Mouse (Mus musculus) lung, embryonic 14.5 days (tissue): ENCODE data around the gene Lbhd2. TPM values are rescaled to one million over a fixed set of nuclear protein-coding genes. Genes with fewer than 3 reads are reported as not detected.

Source experiments
- ATAC-seq: fragments of 200-750 bp; cut with Nextera tagmentation; 2 replicates; pipeline ENCODE4 v1.8.0; 2017; ENCODE audit warnings: mild to moderate bottlenecking, moderate TSS enrichment, moderate library complexity; ENCODE audit not compliant: insufficient read depth
- DNase-seq: peaks from one replicate; pipeline ENCODE4 v3.0.0-alpha.2; 2015
- H3K27ac ChIP-seq: fragments of 300-500 bp; sonication (generic); 2 replicates; pipeline ENCODE4 v1.5.1; 2014; ENCODE audit warnings: low read depth, mild to moderate bottlenecking, moderate library complexity
- H3K27me3 ChIP-seq: fragments of 300-500 bp; sonication (generic); 2 replicates; pipeline ENCODE4 v1.6.1; 2014; ENCODE audit warnings: low read length, control low read depth; ENCODE audit not compliant: insufficient read depth
- H3K36me3 ChIP-seq: fragments of 300-500 bp; sonication (generic); 2 replicates; pipeline ENCODE4 v1.6.1; 2014; ENCODE audit warnings: control low read depth; ENCODE audit not compliant: insufficient read depth
- H3K4me1 ChIP-seq: fragments of 300-500 bp; sonication (generic); 2 replicates; pipeline ENCODE4 v1.6.1; 2014; ENCODE audit warnings: antibody characterized with exemption, control low read depth; ENCODE audit not compliant: insufficient read depth
- H3K4me2 ChIP-seq: fragments of 300-500 bp; sonication (generic); 2 replicates; pipeline ENCODE4 v1.6.1; 2014; ENCODE audit warnings: mild to moderate bottlenecking
- H3K4me3 ChIP-seq: fragments of 300-500 bp; sonication (generic); 2 replicates; pipeline ENCODE4 v1.5.1; 2014; ENCODE audit warnings: low read depth, low read length
- H3K9ac ChIP-seq: fragments of 300-500 bp; sonication (generic); 2 replicates; pipeline ENCODE4 v1.6.1; 2014
- H3K9me3 ChIP-seq: fragments of 300-500 bp; sonication (generic); 2 replicates; pipeline ENCODE4 v1.6.1; 2016; ENCODE audit warnings: low read depth, low read length, control low read depth
- CTCF ChIP-seq: IDR thresholded peaks from 2 replicates; pipeline ENCODE4 v1.5.1; 2016; ENCODE audit warnings: antibody characterized with exemption, low read depth
- WGBS: fragments of 180-500 bp; shearing (Covaris S2); extraction: QIAGEN DNeasy Blood & Tissue Kit; methylation state at CpG from one replicate; pipeline ENCODE4 v1.1.7; 2014; 5-methylcytosine and 5-hydroxymethylcytosine counted together
- polyA plus RNA-seq: library from polyadenylated mRNA; unstranded; fragments of >200 nt; fragmentation: Nextera tagmentation; extraction: Ambion mirVana; gene quantifications from 2 replicates; pipeline ENCODE4 v1.2.1, GENCODE M21; 2014

Lbhd2 gene
- polyA plus RNA-seq, 1 experiment from 2014 or later = 0.68 TPM

- Histone ChIP-seq H3K27ac (peak overlapping the region; percentile 20; the same call in 1 of the 2 replicates), H3K27me3 (peaks cover 37% of the 10 kb centered on the region), H3K4me1 (peaks cover 15% of the 10 kb centered on the region; the same call in 1 of the 2 replicates), H3K9me3 (no peaks in the 10 kb centered on the region), H3K9ac (no peak overlapping the region), H3K4me3 (no peak overlapping the region), H3K36me3 (no peaks in the 10 kb centered on the region), H3K4me2 (no peak overlapping the region)
- DNase-seq = no peak
- 32% methylated on average over 6 of the region's 6 CpGs for WGBS
- no peak for ATAC-seq
- no peak for TF ChIP-seq CTCF
Observed at GRCm38 (mm10) chr12:111450359-111450758, 43.8 kb downstream of the Lbhd2 start.

GRCm38 (mm10) chr12:111451561-111451960 lies 45.0 kb downstream of the Lbhd2 start:
- no peak for ATAC-seq
- Histone ChIP-seq H3K36me3 (no peaks in the 10 kb centered on the region), H3K27ac (no peak overlapping the region), H3K27me3 (peaks cover 25% of the 10 kb centered on the region), H3K4me1 (peaks cover 15% of the 10 kb centered on the region; the same call in 1 of the 2 replicates), H3K9me3 (no peaks in the 10 kb centered on the region), H3K4me2 (no peak overlapping the region), H3K4me3 (no peak overlapping the region), H3K9ac (no peak overlapping the region)
- TF ChIP-seq CTCF = no peak
- DNase-seq = no peak
- WGBS = 74% methylated on average over 7 of the region's 7 CpGs

DNA sequence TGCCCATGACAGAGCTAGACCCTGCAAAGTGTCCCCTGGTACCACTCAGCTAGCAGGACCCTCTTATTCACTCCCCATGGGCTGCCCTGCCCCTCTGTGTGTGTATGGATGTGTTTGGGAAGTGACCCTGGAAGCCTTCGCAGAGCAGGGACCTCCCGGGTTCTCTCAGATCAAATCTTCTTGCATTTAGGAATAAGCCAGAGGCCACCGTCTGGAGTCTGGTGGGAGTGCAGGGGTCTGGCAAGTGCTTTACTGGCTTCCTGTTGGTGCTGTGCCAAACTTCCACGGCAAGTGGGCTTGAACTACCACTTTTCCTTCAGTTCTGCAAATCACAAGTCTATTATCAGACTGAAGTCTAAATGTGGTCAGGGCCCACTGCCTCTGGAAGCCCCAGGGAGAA lies 47.4 kb downstream of the Lbhd2 start:
- DNase-seq (peak; percentile 68), ATAC-seq (no peak)
- no peak overlapping the region for H3K27ac ChIP-seq
- 10% methylated on average over 4 of the region's 4 CpGs for WGBS
- TF ChIP-seq CTCF = peak; percentile 28
- no peaks in the 10 kb centered on the region for H3K36me3 ChIP-seq
- no peak overlapping the region for H3K4me3 ChIP-seq
- no peaks in the 10 kb centered on the region for H3K9me3 ChIP-seq
- H3K4me2 ChIP-seq = no peak overlapping the region
- H3K9ac ChIP-seq = no peak overlapping the region
- H3K27me3 ChIP-seq = peaks cover under 1% of the 10 kb centered on the region; the same call in 1 of the 2 replicates
- peaks cover 10% of the 10 kb centered on the region; the same call in 1 of the 2 replicates for H3K4me1 ChIP-seq

- no peaks in the 10 kb centered on the region for H3K36me3 ChIP-seq
- H3K4me3 ChIP-seq = no peak overlapping the region
- H3K4me1 ChIP-seq = peaks cover 5% of the 10 kb centered on the region; the same call in 1 of the 2 replicates
- H3K27ac ChIP-seq = no peak overlapping the region
- DNase-seq (no peak), ATAC-seq (no peak)
- 51% methylated on average over 10 of the region's 10 CpGs for WGBS
- TF ChIP-seq CTCF = no peak
- no peaks in the 10 kb centered on the region for H3K27me3 ChIP-seq
- no peaks in the 10 kb centered on the region for H3K9me3 ChIP-seq
- no peak overlapping the region for H3K4me2 ChIP-seq
- H3K9ac ChIP-seq = no peak overlapping the region
Observed at GRCm38 (mm10) chr12:111454543-111455280, 48.1 kb downstream of the Lbhd2 start.

DNA sequence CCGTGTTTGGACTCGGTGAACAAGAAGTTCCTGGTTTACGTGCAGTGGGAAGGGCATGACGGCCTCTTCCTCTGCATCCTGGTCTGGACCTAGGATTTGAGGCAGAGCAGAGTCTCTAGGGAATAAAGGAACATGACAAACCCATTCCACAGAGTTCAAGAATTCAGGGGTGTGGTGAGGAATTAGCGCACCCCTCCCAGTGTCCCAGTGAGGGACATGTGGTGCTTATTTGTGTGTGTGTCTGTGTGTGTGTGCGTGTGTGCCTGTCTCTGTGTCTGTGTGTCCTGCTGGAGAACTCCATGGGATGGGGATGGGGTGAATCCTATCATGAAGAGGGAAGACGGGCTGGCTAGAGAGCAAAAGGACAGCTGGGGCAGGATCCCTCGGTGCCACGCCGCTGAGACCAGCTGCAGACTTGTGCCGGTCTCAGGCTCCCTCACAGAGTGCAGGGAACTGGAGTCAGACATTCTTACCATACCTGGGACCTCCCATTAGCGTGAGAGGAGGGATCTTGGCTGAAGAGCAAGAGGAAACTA lies 48.8 kb downstream of the Lbhd2 start:
- Histone ChIP-seq H3K27me3 (no peaks in the 10 kb centered on the region), H3K27ac (no peak overlapping the region), H3K9me3 (no peaks in the 10 kb centered on the region), H3K9ac (no peak overlapping the region), H3K4me1 (no peaks in the 10 kb centered on the region), H3K36me3 (no peaks in the 10 kb centered on the region), H3K4me2 (no peak overlapping the region), H3K4me3 (no peak overlapping the region)
- ATAC-seq = no peak
- DNase-seq = no peak
- WGBS = 51% methylated on average over 12 of the region's 12 CpGs
- no peak for TF ChIP-seq CTCF

GRCm38 (mm10) chr12:111455860-111456259 lies 49.3 kb downstream of the Lbhd2 start:
- H3K27me3 ChIP-seq = no peaks in the 10 kb centered on the region
- 51% methylated on average over 8 of the region's 8 CpGs for WGBS
- no peak overlapping the region for H3K4me2 ChIP-seq
- H3K9ac ChIP-seq = no peak overlapping the region
- H3K4me1 ChIP-seq = no peaks in the 10 kb centered on the region
- no peak for DNase-seq
- no peak overlapping the region for H3K27ac ChIP-seq
- no peaks in the 10 kb centered on the region for H3K9me3 ChIP-seq
- H3K4me3 ChIP-seq = no peak overlapping the region
- no peak for ATAC-seq
- TF ChIP-seq CTCF = no peak
- no peaks in the 10 kb centered on the region for H3K36me3 ChIP-seq

DNA sequence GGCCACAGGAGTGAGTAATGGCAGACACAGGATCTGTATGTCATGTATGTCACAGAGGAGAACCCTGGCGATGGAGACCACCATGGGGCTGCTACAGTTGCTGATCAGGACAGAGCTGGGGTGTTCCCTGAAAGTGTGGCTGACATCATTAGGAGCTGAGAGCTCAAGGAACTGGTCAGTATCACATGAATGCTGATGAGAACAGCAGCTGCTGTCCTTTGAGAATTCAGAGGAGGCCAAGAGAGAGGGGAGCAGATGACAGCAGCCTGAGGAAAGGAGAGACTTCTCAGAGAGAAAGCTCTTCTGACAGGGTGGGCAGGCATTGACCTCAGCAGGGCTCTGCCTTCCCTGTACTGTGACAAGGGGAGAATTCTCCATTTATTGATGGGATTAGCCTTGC lies 51.1 kb downstream of the Lbhd2 start:
- 84% methylated on average over 1 of the region's 1 CpGs for WGBS
- ATAC-seq (no peak), DNase-seq (no peak)
- no peak overlapping the region for H3K4me2 ChIP-seq
- H3K4me3 ChIP-seq = no peak overlapping the region
- H3K4me1 ChIP-seq = 0 out of 2 replicates have a peak, but pooled peaks cover 2% of the 10 kb centered on the region
- no peak overlapping the region for H3K27ac ChIP-seq
- no peaks in the 10 kb centered on the region for H3K9me3 ChIP-seq
- H3K9ac ChIP-seq = no peak overlapping the region
- no peaks in the 10 kb centered on the region for H3K36me3 ChIP-seq
- H3K27me3 ChIP-seq = no peaks in the 10 kb centered on the region
- no peak for TF ChIP-seq CTCF

Other genes with a start within 250 kb of the Lbhd2 start
- gene Traf3, start 240.4 kb upstream of the Lbhd2 start, polyA plus RNA-seq = 10.7 and 11.7 TPM in 2 replicates
- gene 4930595D18Rik, start 222.3 kb upstream of the Lbhd2 start, polyA plus RNA-seq = not detected in 2 replicates
- gene Amn, start 135.7 kb upstream of the Lbhd2 start, polyA plus RNA-seq = 0.19 and 0.36 TPM in 2 replicates
- 45.1 and 47.5 TPM in 2 replicates for gene Cdc42bpb, start 29.1 kb upstream of the Lbhd2 start, polyA plus RNA-seq
- gene Exoc3l4, start 10.2 kb downstream of the Lbhd2 start, polyA plus RNA-seq = 10.3 and 10.7 TPM in 2 replicates
- 2.0 and 3.4 TPM in 2 replicates for gene Tnfaip2, start 35.7 kb downstream of the Lbhd2 start, polyA plus RNA-seq
- 8.1 and 10.8 TPM in 2 replicates for gene Gm266, start 79.0 kb downstream of the Lbhd2 start, polyA plus RNA-seq
- gene Eif5, start 131.2 kb downstream of the Lbhd2 start, polyA plus RNA-seq = 479 and 486 TPM in 2 replicates
- gene Mark3, start 167.7 kb downstream of the Lbhd2 start, polyA plus RNA-seq = 57.3 and 62.0 TPM in 2 replicates